Mouse (Mus musculus): Measurements from ENCODE around the gene Pcsk7.

GRCm38 (mm10) chr9:45953511-45954293, 47.4 kb downstream of the Pcsk7 start:
- TF ChIP-seq POLR2A (IDR thresholded peaks at IDR 0.05; ENCODE audit: low read depth, low read length) (no peak), CTCF (conservative IDR thresholded peaks at IDR 0.05; ENCODE audit: insufficient read depth, insufficient read length, low read depth, low read length) (no peak)

Measured in kidney, adult 2 months (tissue).